Mouse (Mus musculus): ENCODE data around the gene Dclre1c. TPM values are rescaled to one million over a fixed set of nuclear protein-coding genes. Genes with fewer than 3 reads are reported as not detected.

The Dclre1c gene
- total RNA-seq, 2 experiments from 2014 or later, result 3.3 to 5.3 TPM

DNA sequence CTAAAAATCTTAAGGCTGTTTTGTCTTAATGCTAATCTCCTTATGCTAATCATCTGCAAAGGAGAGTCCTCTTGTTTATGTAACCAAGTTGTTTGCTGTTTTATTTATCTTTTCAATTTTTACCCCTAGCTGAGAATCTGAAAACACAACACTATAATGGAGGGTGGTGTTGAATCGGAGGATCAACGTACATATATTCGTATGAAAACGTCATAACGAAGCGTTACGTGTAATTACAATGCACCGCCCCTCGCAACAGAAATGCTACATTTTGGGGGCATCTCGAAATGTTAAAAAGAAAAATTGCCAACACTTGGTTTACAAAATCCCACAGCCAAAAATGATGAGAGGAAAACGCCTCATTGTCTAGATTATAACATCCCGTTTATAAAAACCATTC is 50.0 kb downstream of the Dclre1c start:
- no peak for DNase-seq
- intact Hi-C loops (cut with DNase I), result loop anchor here (2.0 kb wide), 1 partner anchor 49 kb away; the partner anchor contains the start of gene Dclre1c

DNA sequence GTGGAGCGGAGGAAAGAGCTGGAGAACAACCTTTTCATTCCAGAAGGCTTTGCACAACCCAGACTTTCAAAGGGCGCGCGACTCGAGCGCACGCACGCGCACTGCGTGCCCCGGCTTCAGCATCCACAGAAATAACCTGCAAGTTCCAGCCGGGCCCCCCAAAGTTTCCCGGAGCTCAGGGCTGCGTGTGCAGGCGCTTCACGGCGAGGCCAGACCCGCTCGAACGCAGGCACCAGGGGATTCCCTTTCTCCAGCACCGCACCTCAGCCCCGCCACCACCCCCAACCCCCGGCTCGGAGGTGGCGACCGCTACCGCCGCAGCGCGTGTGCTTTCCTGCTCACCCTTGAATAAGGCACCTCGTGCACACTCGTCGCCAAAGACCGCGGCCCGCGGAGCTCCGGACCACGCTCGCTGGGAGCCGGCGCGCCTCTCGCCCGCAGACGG is 50.5 kb downstream of the Dclre1c start:
- peak; percentile 48 to 51 for DNase-seq
- intact Hi-C loops (cut with DNase I), result loop anchor here (2.0 kb wide), 1 partner anchor 50 kb away; the partner anchor contains the start of gene Dclre1c

DNA sequence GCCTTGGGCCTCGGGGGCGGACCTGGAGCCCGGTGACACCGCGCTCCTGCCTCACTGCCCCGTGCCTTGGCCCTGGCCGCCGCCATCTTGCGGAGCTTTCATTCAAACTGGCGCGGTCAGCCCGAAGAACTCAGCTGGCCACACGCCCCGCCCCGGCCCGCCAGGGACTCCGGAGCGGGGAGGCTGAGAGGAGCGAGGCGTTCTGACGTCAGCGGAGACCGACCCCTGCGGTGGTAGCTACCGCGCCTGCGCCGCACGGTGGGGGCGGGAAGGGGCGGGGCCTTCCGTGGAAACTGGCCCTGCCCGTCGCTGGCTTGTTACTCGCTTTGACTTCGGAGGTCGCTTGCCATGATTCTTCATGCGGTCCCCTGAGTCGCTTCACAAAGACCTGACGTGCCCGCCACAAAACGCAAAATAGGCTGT is 50.9 kb downstream of the Dclre1c start, which contains the start of gene Suv39h2:
TSS of gene Suv39h2 (minus strand) at position 171 of the 423 bp plus-strand sequence.
- intact Hi-C loops (cut with DNase I), result loop anchor here (2.0 to 5.0 kb wide), 2 partner anchors 50 to 148 kb away; partner anchors contain the start of gene Dclre1c
- peak; percentile 97 to 98 for DNase-seq

DNA sequence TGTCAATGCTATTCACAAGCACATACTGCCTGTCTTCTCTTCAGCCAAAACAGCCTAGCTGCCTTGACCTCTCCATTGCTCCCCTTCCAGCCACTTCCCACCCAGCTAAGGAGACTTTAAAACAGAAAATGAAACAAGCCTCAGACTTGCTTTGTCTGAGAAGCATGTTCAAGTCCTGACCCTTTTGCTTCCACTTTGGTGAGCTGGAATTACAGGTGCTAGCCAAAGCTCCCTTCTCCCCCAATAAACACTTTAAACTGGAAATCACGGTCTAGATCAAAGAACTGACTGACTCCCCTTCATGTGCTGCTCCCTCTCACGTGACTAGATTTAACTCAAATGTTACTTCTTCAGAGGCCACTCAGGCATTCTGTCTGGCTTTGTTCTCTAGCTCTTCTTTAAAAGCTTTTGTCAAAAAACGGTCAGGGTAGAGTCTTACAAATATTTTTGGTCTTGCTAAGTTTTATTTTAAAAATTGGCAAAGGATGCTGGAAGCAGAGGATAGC is 51.9 kb downstream of the Dclre1c start:
- intact Hi-C loops (cut with DNase I), result loop anchor here (1.0 to 5.0 kb wide), 3 partner anchors 37 to 148 kb away; partner anchors contain the start of genes Dclre1c, Gm45902 and Hspa14
- DNase-seq, result no peak

DNA sequence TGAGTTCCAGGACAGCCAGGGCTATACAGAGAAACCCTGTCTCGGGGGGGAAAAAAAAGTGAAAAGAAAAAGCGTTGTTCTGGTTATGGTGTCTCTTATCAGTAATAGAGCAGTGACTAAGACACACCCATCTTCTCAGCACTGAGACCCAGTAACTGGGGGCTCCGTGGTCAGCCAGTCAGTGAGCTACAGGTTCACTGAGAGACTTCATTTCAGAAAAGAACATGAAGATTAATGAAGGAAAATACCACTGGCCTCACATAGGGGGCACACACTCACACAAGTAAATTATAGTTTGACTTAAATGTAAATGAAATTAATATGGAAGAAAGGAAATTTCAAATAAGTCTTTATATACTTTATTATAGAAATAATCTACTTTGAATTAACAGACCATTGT is 56.3 kb downstream of the Dclre1c start:
- no peak for DNase-seq
- intact Hi-C loops (cut with DNase I), result no loop called here

DNA sequence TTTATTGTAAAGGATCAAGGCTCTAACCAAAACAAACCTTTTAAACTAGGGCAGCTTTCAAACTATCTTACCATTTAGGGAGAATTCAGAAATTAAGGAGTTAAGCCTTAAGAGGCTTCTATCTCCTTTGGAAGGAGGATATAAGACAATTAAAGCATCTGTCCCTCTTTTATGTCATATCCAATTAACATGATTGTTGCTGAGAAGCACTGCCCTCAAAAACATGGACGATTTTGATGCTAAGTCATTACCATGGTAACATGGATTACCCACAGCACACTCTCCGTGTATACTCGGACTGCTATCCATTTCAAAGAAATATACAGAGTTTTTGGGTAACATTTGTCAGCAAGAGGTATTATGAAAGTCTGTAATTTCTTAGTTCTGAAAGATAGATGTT is 65.9 kb downstream of the Dclre1c start:
- no peak for DNase-seq
- intact Hi-C loops (cut with DNase I), result no loop called here

DNA sequence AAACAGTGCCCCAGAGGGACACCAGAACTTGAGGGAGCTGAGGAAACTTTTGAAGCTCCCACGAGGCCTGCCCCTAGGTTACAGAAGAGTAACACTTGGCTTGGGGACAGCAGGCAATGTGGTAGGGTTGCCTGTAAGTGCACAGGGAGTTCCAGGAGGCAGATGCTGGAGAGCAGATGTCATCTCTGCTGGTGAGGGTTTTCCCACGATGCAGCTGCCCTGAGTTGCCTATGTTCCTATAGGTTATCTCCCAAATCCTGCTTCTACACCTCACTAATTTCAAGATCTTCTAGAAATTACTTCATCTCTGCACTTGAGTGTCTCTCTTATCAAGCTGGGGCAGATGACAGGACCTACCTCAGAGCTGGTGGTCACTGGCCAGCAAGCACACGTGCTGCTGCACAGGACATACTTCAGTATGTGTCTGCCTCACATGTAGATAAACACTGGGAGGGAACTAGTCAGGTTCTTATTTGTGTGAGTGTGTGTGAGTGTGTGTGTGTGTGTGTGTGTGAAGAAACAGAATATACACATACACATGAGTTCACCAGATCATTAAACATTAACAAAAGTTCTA is 70.0 kb downstream of the Dclre1c start:
- DNase-seq, result no peak
- intact Hi-C loops (cut with DNase I), result no loop called here

DNA sequence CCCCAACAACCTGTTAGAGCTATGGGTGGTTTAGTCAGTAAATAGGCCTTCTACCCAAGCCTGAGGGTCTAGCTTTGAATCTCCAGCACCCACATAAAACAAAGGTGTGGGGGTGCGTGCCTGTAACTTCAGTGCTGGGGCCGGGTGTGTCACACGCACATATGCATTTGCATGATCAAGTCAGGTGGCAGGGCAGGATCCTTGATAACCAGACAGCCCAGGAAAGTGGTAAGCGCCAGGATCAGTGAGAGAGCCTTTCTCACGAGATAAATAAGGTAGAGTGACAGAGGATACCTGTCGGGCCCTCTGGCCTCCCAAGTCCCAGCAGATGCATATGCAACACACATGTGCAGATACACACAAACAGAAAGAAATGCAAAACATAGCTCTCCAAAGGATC is 75.6 kb downstream of the Dclre1c start:
- intact Hi-C loops (cut with DNase I), result no loop called here
- no peak for DNase-seq

DNA sequence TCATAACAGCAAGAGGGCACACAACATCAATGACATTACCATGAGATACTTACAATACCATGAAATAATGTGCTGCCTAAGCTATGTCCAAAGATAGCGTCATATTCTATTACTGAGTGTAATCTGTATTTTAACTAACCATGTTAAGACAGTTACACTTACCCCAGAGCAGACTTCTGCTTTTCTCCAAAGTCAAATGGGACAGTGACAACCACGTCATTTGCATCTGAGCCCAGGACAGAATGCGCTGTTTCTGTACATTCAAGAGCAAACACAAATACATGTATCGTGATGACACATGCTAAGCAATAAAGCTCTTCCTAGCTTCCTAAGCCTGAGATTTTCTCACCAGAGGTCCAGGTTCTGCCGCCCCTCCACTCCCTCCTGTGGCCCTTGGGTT is 77.0 kb downstream of the Dclre1c start:
- DNase-seq, result no peak
- intact Hi-C loops (cut with DNase I), result no loop called here

DNA sequence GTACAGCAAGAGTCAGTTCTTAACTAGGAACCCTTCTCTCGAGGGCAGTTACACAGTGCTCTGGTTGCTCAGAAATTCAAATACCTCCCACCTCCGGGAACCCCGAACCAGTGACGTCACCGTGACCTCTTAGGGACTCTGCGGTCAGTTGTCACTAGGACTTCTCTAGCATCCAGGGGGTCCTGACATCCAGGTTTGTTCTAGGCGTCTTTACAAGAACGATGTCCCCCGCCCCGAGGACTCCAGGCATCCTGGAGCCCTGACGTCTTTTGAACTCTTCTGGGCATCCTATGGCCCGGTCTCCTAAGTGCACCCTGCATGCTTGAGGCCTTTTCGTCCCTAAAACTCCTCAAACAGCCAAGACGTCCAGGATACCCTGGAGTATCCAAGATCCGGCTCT is 88.1 kb downstream of the Dclre1c start:
- DNase-seq, result no peak
- intact Hi-C loops (cut with DNase I), result loop anchor here (1.0 to 5.0 kb wide), 3 partner anchors 36 to 180 kb away; partner anchors contain the start of genes Dclre1c, Meig1 and Rpp38

DNA sequence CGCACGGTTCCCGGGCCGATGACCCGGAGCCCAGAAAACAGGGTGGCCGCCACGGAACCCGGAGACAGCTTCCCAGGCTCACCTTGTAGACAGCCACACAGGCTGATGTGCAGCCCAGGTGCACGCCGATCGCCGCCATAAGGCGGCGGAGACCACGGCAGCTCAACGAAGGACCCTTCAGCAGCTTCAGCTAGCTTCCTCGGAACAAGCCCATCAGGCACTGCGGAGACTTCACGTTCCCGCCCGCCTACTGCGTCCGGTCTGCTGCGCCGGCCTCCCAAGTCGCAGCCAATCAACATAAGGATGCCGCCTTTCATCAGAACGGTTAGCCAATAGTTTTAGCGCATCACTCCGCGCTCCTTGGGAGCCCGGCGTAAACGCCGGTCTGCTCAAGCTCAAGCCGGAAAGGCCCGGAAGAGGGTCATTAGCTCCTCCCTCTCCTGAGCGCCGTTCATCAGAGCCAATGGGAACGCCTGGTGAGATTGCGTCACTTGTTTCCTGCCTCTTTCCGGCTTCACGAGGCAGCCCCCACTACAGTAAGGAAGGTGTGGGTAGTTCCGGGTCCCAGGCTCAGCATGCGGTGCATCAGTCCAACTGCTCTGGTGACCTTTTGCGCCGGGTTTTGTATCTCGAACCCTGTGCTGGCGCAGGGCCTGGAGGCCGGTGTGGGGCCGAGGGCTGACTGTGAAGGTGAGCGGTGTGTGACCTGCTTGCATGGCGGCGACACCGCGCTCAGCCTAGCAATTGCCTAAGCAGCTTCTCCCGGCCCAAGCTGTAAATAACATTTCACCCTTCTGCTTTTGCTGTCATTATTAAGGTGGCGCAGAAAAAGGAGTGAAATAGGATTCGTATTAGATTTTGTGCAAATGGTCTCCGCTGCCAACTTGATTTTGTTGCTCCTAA is 88.9 kb downstream of the Dclre1c start, which contains the start of the genes Gm45902, Hspa14 and Cdnf:
TSS of gene Gm45902 (minus strand) at position 239 of the 903 bp plus-strand sequence.
TSS of gene Hspa14 (minus strand) at position 263 of the 903 bp plus-strand sequence.
TSS of gene Cdnf (plus strand) at position 479 of the 903 bp plus-strand sequence.
- DNase-seq, result peak; percentile 92 to 95
- intact Hi-C loops (cut with DNase I), result loop anchor here (1.0 to 5.0 kb wide), 3 partner anchors 37 to 181 kb away; partner anchors contain the start of genes Dclre1c, Meig1 and Rpp38

Other genes with a start within 250 kb of the Dclre1c start
- gene Nmt2, start 139.9 kb upstream of the Dclre1c start, total RNA-seq (2021), result 10 to 100 TPM in 1 of 2 experiments, 1 to 10 TPM in 1; 9.1 to 10.7 TPM
- gene Rpp38, start 91.5 kb upstream of the Dclre1c start, total RNA-seq (2021), result 1 to 10 TPM; 3.7 to 7.4 TPM
- 1 to 10 TPM in 1 of 2 experiments, not detected in 1; 1.2 TPM for gene Acbd7, start 88.0 kb upstream of the Dclre1c start, total RNA-seq (2021)
- not detected for gene Olah, start 26.9 kb upstream of the Dclre1c start, total RNA-seq (2021)
- 1 to 10 TPM; 2.4 to 2.7 TPM for gene Meig1, start 1.5 kb upstream of the Dclre1c start, total RNA-seq (2021)
- gene Suv39h2, start 50.9 kb downstream of the Dclre1c start, total RNA-seq (2021), result under 1 TPM; 0.60 to 0.78 TPM
- gene Gm45902, start 88.7 kb downstream of the Dclre1c start, total RNA-seq (2021), result 1 to 10 TPM in 1 of 2 experiments, under 1 TPM in 1; 0.87 to 1.3 TPM
- 10 to 100 TPM; 22.9 to 24.8 TPM for gene Hspa14, start 88.7 kb downstream of the Dclre1c start, total RNA-seq (2021)
- 10 to 100 TPM; 27.6 to 28.1 TPM for gene Cdnf, start 88.9 kb downstream of the Dclre1c start, total RNA-seq (2021)
- gene Fam107b, start 146.4 kb downstream of the Dclre1c start, total RNA-seq (2021), result 1 to 10 TPM; 6.7 to 7.5 TPM